Mouse (Mus musculus): ENCODE results near the gene Angel2.
"Not testable (repeated sequence)": the region's sequence is repeated elsewhere in the genome, so short reads cannot be mapped to it uniquely, and the experiment has no call there.

The Angel2 gene

DNA sequence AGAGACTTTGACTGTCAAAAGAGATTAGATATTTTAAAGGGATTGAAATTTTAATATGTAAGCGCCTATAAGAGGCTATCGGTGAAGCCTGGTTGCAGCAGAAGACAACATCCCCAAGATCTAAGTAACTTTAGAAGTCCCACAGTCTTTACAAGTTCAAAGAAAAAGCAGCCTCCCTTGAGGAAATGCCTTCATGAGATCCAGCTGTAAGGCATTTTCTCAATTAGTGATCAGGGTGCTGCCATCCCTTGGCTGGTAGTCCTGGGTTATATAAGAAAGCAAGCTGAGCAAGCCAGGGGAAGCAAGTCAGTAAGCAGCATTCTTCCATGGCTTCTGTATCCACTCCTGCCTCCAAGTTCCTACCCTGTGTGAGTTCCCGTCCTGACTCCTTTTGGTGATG is at the start of gene Angel2:
Angel2 (plus strand) TSS at position 301 of the 400 bp plus-strand sequence.
- not testable (repeated sequence) for DNase-seq (ENCODE audit: low read depth, low spot score)

- DNase-seq (ENCODE audit: low read depth, low spot score), result no peak
Measured at GRCm38 (mm10) chr1:190875751-190876150, 49.2 kb upstream of the Angel2 start.

GRCm38 (mm10) chr1:190880638-190881037 is 44.3 kb upstream of the Angel2 start:
- no peak for DNase-seq (ENCODE audit: low read depth, low spot score)

- peak; percentile 80 for DNase-seq (ENCODE audit: low read depth, low spot score)
Measured at GRCm38 (mm10) chr1:190881422-190881821, 43.5 kb upstream of the Angel2 start.

DNA sequence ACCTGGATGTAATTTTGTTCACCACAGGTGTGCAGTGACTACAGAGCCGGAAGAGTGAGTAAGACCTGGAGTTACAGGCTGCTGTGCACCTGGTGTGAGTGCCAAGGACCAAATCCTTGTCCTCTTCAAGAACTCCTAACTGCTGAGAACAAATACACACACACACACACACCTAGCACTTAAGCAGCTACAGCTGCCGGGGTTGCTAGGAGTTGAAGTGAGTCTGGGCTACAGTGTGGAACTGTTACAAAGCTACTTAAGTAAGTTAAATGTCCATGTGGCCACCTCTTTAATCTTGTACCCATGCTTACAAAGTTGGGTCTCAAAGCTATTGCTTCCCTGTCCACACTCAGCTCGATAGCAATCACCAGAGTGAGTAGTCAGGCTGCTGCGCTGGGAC is 38.9 kb upstream of the Angel2 start:
- no peak for DNase-seq (ENCODE audit: low read depth, low spot score)

GRCm38 (mm10) chr1:190888031-190888430 is 36.9 kb upstream of the Angel2 start:
- DNase-seq (ENCODE audit: low read depth, low spot score), result no peak

- DNase-seq (ENCODE audit: low read depth, low spot score), result no peak
Measured at GRCm38 (mm10) chr1:190888646-190889045, 36.3 kb upstream of the Angel2 start.

DNA sequence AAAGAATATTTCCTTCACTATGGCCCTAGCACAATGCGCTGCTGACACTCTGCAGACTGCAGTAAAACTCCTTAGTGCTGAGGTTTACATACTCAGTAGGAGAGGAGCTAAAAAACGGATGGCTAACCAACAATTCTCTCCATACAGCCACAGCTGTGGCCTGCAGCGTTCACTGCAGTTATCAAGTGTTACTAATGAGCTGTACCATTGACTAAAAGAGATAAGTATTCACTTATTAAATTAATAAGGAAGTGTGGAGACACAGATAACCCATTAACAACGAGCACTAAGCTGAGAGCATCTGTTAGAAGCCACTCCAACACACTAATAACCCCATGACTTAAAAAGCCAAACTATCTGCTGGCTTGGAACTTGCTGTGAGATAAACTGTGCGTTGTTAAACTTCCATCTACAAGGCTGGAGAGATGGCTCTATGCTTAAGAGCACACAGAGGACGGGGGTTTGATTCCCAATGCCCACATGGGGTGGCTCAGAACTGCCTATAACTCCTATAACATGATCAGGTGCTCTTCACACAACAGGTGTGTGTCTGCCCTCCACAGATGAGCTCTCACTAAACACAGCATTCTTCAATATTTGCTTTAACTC is 31.2 kb upstream of the Angel2 start:
- DNase-seq (ENCODE audit: low read depth, low spot score), result no peak

DNA sequence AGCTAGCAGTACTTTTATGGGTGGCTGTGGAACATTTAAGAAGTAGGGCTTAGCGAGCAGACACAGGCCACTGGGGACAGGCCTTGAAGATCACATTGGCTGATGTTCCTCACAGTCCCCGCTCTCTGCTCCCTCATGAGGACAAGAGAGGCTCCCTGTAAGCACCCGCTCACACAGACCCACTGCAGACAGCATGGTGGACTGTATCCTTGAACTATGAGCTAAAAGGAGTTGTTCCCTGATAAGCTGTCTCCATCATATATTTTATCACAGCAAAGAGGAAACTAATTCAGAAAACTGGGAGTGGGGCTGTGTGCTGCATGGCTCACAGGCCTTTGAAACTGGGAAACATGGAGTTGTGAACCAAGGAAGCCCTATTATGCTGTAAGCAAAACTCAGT is 26.7 kb upstream of the Angel2 start:
- DNase-seq (ENCODE audit: low read depth, low spot score), result no peak

DNA sequence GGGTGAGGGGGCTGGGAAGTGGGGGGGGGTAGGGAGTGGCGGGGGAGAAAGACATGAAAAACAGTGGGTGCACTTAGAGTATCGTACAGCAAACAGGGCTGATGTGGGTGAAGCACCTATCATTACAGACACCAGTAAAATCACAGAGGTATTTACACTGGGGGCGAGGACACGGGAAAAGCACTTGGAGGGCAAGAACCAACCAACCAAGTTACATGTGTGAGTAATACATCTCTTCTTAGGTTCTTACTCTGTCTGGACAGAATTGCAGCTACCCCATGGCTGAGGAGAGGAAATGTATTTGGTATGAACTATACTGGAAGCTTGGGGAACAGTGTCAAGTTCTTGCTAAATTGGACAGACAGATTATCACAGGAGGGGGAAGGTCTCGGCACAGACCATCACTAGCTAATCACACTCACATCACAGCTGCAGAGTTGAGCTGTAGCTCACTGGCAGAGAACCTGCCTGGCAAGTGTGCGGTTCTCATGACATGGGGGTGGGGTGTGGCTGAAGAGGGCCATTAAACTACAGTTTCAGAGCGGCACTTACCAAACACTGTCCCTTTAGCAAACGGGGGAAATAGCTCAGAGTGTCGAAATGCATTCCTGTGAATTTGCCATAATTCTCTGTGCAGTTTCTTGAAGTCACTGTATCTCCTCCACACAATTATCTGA is 25.9 kb upstream of the Angel2 start:
- DNase-seq (ENCODE audit: low read depth, low spot score), result no peak

DNA sequence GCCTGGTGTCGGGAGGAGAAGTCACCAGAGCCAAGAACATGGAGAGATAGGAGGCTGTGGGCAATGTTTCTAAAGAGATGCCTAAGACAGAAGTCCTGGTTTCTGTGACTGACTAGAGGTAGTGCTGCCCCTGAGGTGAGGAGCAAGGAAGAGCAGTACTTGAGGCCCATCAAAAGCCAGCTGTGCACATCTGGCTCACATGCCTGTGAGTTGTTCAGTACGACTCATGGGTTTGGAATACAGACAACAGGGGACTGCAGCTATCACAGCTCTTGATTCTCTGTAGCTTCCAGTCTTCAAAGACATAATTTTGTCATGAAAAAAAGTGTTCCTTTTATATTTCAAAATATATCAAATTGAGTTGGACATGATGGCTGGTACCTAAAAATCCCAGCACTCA is 23.8 kb upstream of the Angel2 start:
- no peak for DNase-seq (ENCODE audit: low read depth, low spot score)

DNA sequence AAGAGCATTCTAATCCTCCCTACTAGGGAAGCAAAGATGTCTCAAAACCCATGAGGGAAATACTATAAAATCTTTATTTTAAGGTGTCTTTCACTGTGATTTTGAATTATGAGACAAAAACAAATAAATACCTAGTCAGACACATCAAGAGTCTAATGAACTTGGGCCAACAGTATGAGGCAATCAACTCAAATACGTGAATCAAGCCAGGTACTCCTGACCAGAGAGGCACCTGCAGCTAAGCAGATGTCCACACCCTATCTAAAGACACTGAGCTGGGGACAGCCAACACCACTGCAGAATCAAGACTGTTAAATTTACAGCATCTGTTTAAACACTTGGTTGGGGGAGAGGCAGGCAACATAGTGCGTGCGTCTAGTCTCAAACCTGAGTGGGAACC is 20.8 kb upstream of the Angel2 start:
- no peak for DNase-seq (ENCODE audit: low read depth, low spot score)

DNA sequence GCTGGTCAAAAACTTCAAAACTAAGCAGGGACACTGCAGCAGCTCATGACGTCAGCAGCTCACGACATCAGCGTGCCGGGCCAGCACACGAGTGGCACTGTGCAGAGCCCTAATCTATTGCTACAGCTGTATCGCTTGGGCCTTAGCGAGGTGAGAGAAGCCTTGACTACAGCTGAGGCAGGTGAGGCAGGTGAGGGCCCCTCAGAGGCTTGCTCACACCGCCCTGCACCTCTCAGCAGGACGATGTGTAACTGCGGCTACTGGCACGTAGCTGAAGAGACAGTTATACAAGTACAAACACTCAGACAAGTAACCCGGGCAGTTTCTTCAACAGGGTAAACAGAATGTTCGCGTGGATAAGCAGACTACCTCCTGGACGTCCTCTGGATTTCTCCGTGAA is 20.2 kb upstream of the Angel2 start:
- DNase-seq (ENCODE audit: low read depth, low spot score), result no peak

DNA sequence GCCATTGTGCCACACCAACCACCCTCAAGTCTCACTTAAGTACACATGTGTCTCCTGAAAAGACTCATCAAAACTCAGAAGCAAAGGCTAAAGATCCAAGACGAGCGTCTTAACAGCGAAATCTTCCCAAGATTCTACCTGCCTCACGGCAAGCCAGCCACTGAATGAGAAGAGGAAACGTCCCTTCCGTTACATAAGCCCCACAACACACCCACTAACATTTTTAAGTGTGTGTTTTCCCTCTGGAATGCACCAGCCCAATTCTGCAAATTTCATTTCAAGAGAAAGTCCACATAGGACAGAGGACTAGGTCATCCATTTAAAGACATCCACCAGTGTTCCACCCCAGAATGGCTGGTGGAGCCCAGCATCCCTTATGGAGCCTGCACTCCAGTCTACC is 14.1 kb upstream of the Angel2 start:
- DNase-seq (ENCODE audit: low read depth, low spot score), result no peak

DNA sequence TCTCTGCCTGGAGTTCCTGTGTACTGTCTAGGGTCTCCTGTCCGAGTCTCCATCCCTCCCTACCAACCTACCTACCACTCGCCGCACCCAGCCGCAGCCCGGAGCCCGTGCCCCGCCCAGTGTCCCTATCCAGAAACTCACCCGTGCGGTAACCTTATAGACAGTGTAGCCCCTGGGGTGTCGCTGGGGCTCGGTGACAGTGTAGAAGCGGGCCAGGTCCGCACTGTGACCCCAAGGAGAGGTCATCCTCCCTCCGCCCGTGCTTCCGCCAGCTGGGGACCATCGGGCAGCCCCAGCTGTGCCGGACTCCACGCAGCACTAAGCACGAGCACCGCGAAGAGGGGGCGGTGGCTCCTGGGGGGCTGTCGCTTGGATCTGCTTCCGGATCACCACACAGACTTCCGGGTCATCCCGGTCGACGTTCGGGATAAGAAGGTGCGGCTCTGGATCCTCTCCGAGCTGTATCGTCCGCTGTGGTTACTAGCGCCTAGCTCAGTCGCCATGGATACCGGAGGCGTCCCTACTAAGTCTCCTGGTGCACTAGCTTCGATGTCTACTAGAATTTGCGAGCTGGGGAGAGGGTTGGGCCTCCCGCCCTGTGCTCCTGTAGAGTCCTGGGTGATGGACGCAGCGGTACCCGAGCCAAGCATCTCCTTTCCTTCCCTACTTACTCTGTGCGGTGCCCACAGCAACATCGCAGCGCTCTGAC is 13.3 kb upstream of the Angel2 start, which contains the start of gene Rps6kc1:
Rps6kc1 (minus strand) TSS at position 356 of the 709 bp plus-strand sequence.
- peak; percentile 90 for DNase-seq (ENCODE audit: low read depth, low spot score)

DNA sequence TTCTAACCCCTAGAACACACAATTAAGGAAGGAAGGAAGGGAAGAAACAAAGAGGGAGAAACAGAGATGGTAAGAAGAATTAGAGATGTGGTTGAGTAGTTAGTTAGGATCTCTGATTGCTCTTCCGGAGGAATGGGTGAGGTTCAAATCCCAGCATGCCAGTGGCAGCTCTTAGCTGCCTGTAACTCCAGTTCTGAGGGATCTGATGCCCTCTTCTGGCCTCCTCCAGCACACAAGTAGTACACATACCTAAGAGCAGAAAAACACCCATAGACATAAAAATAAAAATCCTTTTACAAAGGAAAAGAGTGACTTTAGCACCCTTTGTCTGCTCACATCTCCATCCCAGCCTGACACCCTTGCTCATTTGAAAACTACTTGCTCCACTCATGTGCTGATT is 12.3 kb upstream of the Angel2 start:
- no peak for DNase-seq (ENCODE audit: low read depth, low spot score)

GRCm38 (mm10) chr1:190918938-190919337 is 6.0 kb upstream of the Angel2 start:
- no peak for DNase-seq (ENCODE audit: low read depth, low spot score)

DNA sequence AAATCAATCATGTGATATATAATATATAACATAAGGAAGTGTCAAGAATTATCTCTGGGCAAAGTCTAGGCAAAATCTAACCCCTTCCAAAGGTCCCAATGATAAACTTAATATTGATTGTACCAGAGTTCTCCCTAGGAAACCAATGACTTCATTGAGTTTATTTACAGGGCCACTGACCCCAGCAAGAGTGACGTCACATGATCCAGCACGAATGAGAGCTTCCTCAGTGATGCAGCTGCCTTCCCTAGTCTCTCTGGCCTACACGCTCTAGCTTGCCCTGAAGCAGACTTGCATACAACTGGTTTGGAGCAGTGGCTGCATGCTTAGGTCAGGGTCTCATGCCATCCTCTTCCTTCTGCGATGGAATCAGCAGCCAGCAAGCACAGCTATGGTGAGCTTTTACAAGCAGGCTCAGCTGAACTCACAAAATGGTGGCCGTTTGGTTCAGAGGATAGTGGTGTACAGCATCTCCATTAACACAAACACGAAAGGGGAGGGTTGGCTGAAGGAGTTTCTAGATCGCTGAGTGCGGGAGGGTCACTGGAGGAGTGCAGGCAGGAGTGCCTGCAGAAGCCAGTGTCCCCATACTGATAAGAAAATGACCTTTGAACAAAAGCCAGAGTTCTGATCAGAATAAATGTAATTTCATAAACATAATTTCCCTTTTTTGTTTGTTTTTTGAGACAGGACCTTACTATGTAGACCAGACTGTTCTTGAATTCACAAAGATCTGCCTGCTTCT is 5.0 kb upstream of the Angel2 start:
- no peak for DNase-seq (ENCODE audit: low read depth, low spot score)

DNA sequence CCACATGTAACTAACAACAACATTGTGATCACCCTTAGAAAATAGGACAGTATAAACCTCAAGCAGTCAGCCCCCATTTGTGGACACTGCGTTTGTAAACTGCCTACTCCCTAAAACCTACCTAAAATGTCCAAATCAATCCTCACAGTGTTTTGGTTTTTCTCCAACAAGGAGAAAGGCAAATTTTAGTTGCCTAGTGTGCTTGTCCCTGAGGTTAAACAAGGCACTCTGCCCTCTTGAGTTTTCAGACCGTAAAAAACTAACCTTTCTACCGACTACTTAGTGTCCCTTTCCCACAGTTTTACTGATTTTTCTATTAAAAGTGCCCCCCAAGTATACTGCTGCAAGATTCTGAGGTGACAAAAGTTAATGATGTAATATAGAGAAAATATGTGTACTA is 2.4 kb downstream of the Angel2 start:
- DNase-seq (ENCODE audit: low read depth, low spot score), result no peak

GRCm38 (mm10) chr1:190927751-190928369 is 2.9 kb downstream of the Angel2 start:
- no peak for DNase-seq (ENCODE audit: low read depth, low spot score)

GRCm38 (mm10) chr1:190928370-190929009 is 3.6 kb downstream of the Angel2 start:
- DNase-seq (ENCODE audit: low read depth, low spot score), result peak; percentile 98
